Mouse (Mus musculus) kidney, adult 11 months (tissue): ENCODE measurements at regions not wholly inside any gene's neighbourhood (a gene's known extent, or its start where the extent isn't known, plus 50 kb on each side); places are given as distances from the start of the nearest gene placed in this dataset.

Source experiments
- DNase-seq: peaks from one replicate; pipeline ENCODE4 v3.0.0; 2022

DNA sequence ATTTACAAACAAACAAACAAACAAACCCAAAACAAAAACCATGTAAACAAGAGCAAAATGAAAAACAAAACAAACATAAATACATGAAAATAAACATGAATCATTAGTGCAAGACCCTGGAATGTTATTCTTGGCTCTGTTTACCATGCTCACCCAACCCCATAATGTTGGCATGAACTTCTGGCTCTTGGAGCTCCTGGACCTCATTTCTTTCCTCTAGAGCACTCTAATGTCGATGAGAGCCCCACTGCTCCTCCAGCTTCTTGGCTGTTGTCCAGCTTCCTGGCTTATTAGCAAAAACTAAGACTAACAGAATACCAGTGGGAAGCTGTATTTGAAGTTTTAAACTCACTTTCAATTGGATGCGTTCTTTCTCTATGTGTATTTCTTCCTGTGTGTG lies 81.3 kb upstream of the Gm21830 start:
- peak; percentile 38 for DNase-seq

DNA sequence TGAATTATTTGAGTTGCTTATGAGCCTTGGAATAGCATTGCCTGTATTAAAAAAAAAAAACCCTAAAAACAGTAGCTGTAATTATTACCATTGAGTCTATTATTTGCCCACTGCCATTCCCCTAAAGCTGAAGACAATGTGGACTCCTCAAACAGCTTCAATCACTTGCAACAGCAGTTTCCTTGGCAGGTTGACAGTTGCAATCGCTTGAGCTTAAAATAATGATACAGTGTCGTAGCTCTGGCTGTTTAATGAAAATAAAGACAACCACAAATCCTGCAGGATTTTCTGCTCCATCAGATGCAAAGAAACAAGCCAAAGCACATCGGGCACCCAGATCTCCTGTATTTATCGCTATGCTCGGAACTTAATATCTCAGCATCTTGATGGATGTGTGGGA lies 68.8 kb upstream of the Gm21830 start:
- no peak for DNase-seq
